Mouse (Mus musculus) lung, postnatal 0 days (tissue): ENCODE data around the gene Slc6a19. TPM values are rescaled to one million over a fixed set of nuclear protein-coding genes. Genes with fewer than 3 reads are reported as not detected.
A peak's percentile ranks its signal among the peaks of the same experiment; 100 is the strongest.

Source experiments
- ATAC-seq: fragments of 200-750 bp; cut with Nextera tagmentation; 2 replicates; pipeline ENCODE4 v1.8.0; 2017; ENCODE audit warnings: moderate library complexity
- DNase-seq: peaks from one replicate; pipeline ENCODE4 v3.0.0-alpha.2; 2016; ENCODE audit warnings: low spot score
- H3K27ac ChIP-seq: fragments of 300-500 bp; sonication (generic); 2 replicates; pipeline ENCODE4 v1.5.1; 2014; ENCODE audit warnings: antibody characterized with exemption, mild to moderate bottlenecking, low read length, mixed read lengths
- H3K27me3 ChIP-seq: fragments of 300-500 bp; sonication (generic); replicated peaks from 2 replicates; pipeline ENCODE4 v1.6.1; 2014; ENCODE audit warnings: low read length, mixed read lengths; ENCODE audit not compliant: insufficient read depth
- H3K36me3 ChIP-seq: fragments of 300-500 bp; sonication (generic); 2 replicates; pipeline ENCODE4 v1.6.1; 2014; ENCODE audit warnings: low read length, mixed read lengths; ENCODE audit not compliant: insufficient read depth
- H3K4me1 ChIP-seq: fragments of 300-500 bp; sonication (generic); 2 replicates; pipeline ENCODE4 v1.6.1; 2014; ENCODE audit warnings: antibody characterized with exemption, low read depth, low read length, mixed read lengths; ENCODE audit not compliant: insufficient read depth
- H3K4me2 ChIP-seq: fragments of 300-500 bp; sonication (generic); replicated peaks from 2 replicates; pipeline ENCODE4 v1.6.1; 2014; ENCODE audit warnings: low read depth, mild to moderate bottlenecking, low read length, moderate library complexity, mixed read lengths
- H3K4me3 ChIP-seq: fragments of 300-500 bp; sonication (generic); 2 replicates; pipeline ENCODE4 v1.5.1; 2014; ENCODE audit warnings: low read depth, low read length
- H3K9ac ChIP-seq: fragments of 300-500 bp; sonication (generic); replicated peaks from 2 replicates; pipeline ENCODE4 v1.6.1; 2014; ENCODE audit warnings: low read depth, mild to moderate bottlenecking
- H3K9me3 ChIP-seq: fragments of 300-500 bp; sonication (generic); 2 replicates; pipeline ENCODE4 v1.6.1; 2016; ENCODE audit warnings: low read length, mixed read lengths
- CTCF ChIP-seq: IDR thresholded peaks from 2 replicates; pipeline ENCODE4 v1.5.1; 2016; ENCODE audit warnings: antibody characterized with exemption, mild to moderate bottlenecking
- EP300 ChIP-seq: IDR thresholded peaks from 2 replicates; pipeline ENCODE4 v1.6.1; 2016; ENCODE audit warnings: antibody characterized with exemption, mild to moderate bottlenecking, control low read depth
- WGBS: fragments of 180-500 bp; shearing (Covaris S2); extraction: QIAGEN DNeasy Blood & Tissue Kit; methylation state at CpG from one replicate; pipeline ENCODE4 v1.1.7; 2014; 5-methylcytosine and 5-hydroxymethylcytosine counted together
- polyA plus RNA-seq: library from polyadenylated mRNA; unstranded; fragments of >200 nt; fragmentation: Nextera tagmentation; extraction: Ambion mirVana; gene quantifications from 2 replicates; pipeline ENCODE4 v1.2.1, GENCODE M21; 2015

Gene Slc6a19
- polyA plus RNA-seq, 1 experiment from 2014 or later, result not detected

DNA sequence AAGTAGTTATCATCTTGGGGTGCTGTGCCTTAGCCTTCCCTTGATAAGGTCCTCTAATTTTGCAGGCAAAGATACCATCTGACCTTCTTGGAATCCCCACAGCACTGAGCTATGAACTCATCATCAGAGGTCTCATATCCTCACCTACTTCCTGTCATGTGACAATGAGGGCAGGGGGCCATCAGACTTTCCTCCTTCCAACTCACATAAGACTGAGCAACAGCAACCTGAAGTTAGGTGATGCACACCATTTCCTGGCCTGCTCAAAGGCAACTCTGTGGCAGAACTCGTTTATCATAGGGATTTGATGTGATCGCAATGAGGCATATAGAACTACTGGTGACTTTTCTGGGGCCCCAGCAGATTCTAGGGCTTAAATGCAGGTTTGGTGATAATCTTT, 22.4 kb downstream of the Slc6a19 start:
- Histone ChIP-seq H3K9ac (no peak overlapping the region), H3K4me1 (no peaks in the 10 kb centered on the region), H3K9me3 (no peaks in the 10 kb centered on the region), H3K27me3 (no peaks in the 10 kb centered on the region), H3K4me2 (no peak overlapping the region), H3K27ac (no peak overlapping the region), H3K4me3 (no peak overlapping the region), H3K36me3 (no peaks in the 10 kb centered on the region)
- WGBS, result 87% methylated on average over 2 of the region's 2 CpGs
- DNase-seq (no peak), ATAC-seq (no peak)
- TF ChIP-seq EP300 (no peak), CTCF (no peak)

DNA sequence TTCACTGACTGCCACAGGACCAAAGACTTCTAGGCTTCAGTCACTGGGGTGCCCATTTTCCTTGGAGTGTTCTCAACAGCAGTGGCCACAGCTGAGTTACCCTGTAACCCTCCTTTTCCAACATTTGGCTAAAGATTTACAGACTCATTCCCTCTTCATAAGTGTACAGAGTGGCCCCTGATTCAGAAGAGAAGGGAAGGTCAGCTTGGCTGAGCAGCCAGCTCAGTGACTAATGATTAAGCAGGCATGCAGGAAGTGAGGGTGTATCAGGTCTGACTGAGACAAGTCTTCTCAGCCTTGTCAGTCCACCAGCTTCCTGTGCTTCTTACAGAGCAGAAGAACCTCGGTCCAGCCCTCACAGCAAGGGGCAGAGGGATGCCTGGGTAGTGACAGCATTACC, 24.3 kb downstream of the Slc6a19 start:
- DNase-seq (no peak), ATAC-seq (peak; percentile 25; the same call in 1 of the 2 replicates)
- Histone ChIP-seq H3K36me3 (no peaks in the 10 kb centered on the region), H3K9me3 (no peaks in the 10 kb centered on the region), H3K4me2 (no peak overlapping the region), H3K4me3 (no peak overlapping the region), H3K27me3 (no peaks in the 10 kb centered on the region), H3K4me1 (no peaks in the 10 kb centered on the region), H3K27ac (no peak overlapping the region), H3K9ac (no peak overlapping the region)
- 14% methylated on average over 1 of the region's 1 CpGs for WGBS
- TF ChIP-seq EP300 (no peak), CTCF (no peak)

DNA sequence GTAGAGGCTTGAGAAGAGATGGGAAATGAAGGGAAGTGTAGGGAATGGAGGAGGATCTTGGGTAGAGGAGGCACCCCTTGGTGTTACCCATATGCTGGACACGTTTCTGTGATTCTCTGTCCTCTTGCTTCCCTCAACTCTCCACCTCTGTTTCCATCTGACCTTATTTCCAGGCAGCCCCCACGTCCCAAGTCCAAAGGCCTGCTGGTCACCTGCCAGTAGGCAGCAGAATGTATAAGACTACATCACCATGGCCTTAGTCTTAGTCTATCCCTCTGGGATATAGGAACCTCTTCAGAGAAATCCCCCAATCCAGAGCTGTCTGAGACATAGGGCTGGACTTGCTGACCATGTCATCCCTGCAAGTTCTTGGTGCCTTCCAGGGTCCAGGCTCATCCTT, 25.4 kb downstream of the Slc6a19 start:
- 46% methylated on average over 2 of the region's 2 CpGs for WGBS
- ATAC-seq (no peak), DNase-seq (no peak)
- no peak overlapping the region for H3K4me2 ChIP-seq
- H3K27me3 ChIP-seq, result no peaks in the 10 kb centered on the region
- H3K4me1 ChIP-seq, result no peaks in the 10 kb centered on the region
- no peaks in the 10 kb centered on the region for H3K9me3 ChIP-seq
- TF ChIP-seq CTCF (no peak), EP300 (no peak)
- H3K27ac ChIP-seq, result no peak overlapping the region
- no peak overlapping the region for H3K9ac ChIP-seq
- no peak overlapping the region for H3K4me3 ChIP-seq
- H3K36me3 ChIP-seq, result no peaks in the 10 kb centered on the region

DNA sequence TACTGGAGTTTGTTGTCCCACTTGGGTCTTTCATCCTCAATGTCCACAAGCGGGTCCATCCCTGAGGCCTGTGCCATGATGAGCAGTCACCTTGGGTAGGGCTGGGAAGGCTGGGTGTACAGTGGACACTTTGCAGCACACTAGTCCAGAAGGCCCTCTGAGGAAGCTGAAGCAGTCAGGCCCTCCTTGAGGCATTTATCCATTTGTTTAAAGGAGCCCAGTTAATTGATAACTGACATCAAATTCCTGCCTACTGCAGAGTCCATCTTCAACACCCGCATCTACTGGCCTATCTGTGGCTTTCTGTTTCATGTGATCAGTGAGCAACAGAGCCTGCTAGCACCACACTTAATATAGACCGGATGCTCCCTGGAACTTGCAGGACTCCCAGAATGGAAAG, 26.8 kb downstream of the Slc6a19 start, which contains the start of gene Slc6a18:
Gene Slc6a18, minus strand, starts transcription at position 171 of the 400 bp plus-strand sequence.
- no peaks in the 10 kb centered on the region for H3K36me3 ChIP-seq
- ATAC-seq (no peak), DNase-seq (no peak)
- WGBS, result 76% methylated on average over 3 of the region's 3 CpGs
- no peak within 1 kb of the TSS for H3K27ac ChIP-seq
- no peaks in the 10 kb centered on the region for H3K4me1 ChIP-seq
- H3K9ac ChIP-seq, result no peak within 1 kb of the TSS
- H3K9me3 ChIP-seq, result no peaks in the 10 kb centered on the region
- no peak within 1 kb of the TSS for H3K4me3 ChIP-seq
- H3K27me3 ChIP-seq, result no peaks in the 10 kb centered on the region
- no peak within 1 kb of the TSS for H3K4me2 ChIP-seq
- TF ChIP-seq EP300, result no peak
- TF ChIP-seq CTCF, result no peak

DNA sequence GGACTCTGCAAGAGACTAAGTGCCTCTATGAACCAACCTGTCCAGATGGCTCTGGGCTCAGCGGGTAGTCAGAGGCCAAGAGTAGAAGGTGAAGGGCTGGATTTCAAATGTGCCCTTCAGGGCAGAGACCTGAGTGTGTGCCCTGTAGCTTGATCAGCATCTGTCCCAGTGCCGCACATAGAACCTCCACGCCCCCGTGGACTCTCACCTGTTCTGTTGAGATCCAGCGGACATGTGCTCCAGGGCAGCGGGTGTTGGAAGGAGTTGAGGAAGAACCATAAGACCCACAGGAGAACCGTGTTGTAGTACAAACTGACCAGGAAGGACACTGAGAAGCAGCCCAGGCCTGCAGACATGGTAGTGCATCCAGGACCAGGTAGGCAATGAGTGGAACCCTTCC, 29.5 kb downstream of the Slc6a19 start:
- 85% methylated on average over 7 of the region's 7 CpGs for WGBS
- no peak for ATAC-seq
- TF ChIP-seq CTCF (no peak), EP300 (no peak)

DNA sequence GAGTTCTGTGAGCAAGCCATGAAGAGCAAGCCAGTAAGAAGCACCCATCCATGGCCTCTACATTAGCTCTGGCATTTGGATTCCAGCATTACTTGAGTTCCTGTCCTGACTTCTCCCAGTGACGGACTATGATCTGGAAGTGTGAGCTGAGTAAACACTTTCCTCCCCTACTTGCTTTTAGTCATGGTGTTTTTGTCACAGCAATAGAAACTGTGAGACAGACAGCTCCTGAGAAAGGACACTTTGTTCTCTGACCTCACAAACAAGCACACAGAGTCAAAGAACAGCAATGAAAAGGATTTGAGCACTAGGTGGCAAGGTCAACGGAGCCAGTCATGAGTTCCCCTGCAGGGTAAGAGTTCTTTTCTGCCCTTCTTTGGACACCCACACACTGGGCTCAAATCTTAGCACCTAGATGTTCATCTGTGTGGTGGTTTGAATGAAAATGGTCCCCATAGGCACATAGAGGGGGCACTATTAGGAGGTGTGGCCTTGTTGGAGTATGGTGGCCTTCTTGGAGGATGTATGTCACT, 44.4 kb downstream of the Slc6a19 start:
- no peaks in the 10 kb centered on the region for H3K36me3 ChIP-seq
- no peak overlapping the region for H3K4me2 ChIP-seq
- H3K27me3 ChIP-seq, result no peaks in the 10 kb centered on the region
- DNase-seq (no peak), ATAC-seq (no peak)
- H3K27ac ChIP-seq, result no peak overlapping the region
- WGBS, result 75% methylated on average over 2 of the region's 2 CpGs
- H3K4me3 ChIP-seq, result no peak overlapping the region
- H3K9ac ChIP-seq, result no peak overlapping the region
- no peaks in the 10 kb centered on the region for H3K9me3 ChIP-seq
- no peaks in the 10 kb centered on the region for H3K4me1 ChIP-seq
- TF ChIP-seq CTCF (no peak), EP300 (no peak)

More for the DNA sequence above, 29.5 kb downstream of the Slc6a19 start:
- Histone ChIP-seq H3K4me2 (no peak overlapping the region), H3K27ac (no peak overlapping the region), H3K27me3 (no peaks in the 10 kb centered on the region), H3K4me3 (no peak overlapping the region), H3K9ac (no peak overlapping the region), H3K4me1 (no peaks in the 10 kb centered on the region), H3K9me3 (no peaks in the 10 kb centered on the region), H3K36me3 (no peaks in the 10 kb centered on the region)
- no peak for DNase-seq

DNA sequence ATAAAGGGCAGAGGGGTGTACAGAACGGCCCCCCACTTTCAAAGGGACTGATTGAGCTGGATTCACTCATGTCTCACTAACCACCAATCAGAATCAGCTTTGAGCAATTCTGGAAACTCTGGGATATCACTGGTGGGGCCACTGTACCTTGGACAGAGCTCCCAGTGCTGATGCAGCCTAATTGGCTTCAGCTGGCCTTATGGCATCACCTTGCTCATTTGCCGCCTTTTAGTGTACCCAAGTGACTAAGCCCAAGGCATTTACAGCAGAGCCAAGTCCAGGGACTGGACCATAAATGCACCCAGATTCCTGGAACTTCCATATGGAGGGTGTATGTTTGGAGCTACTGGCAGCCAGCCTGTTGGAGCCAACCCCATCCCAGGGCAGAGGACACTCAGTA, 45.7 kb downstream of the Slc6a19 start:
- no peaks in the 10 kb centered on the region for H3K27me3 ChIP-seq
- 37% methylated on average over 2 of the region's 2 CpGs for WGBS
- ATAC-seq, result no peak
- no peak for DNase-seq
- no peak overlapping the region for H3K9ac ChIP-seq
- no peaks in the 10 kb centered on the region for H3K9me3 ChIP-seq
- H3K4me1 ChIP-seq, result no peaks in the 10 kb centered on the region
- H3K27ac ChIP-seq, result no peak overlapping the region
- no peak overlapping the region for H3K4me3 ChIP-seq
- no peaks in the 10 kb centered on the region for H3K36me3 ChIP-seq
- no peak overlapping the region for H3K4me2 ChIP-seq
- TF ChIP-seq CTCF (no peak), EP300 (no peak)
